Mouse (Mus musculus) liver, embryonic 14.5 days (tissue): ENCODE results near the gene Tmprss11d.

ENCODE experiments used
- CTCF ChIP-seq: IDR thresholded peaks from 2 replicates; pipeline ENCODE4 v1.5.1; 2016; ENCODE audit warnings: antibody characterized with exemption, low read depth, control low read depth
- EP300 ChIP-seq: IDR thresholded peaks from 2 replicates; pipeline ENCODE4 v1.6.1; 2016; ENCODE audit warnings: antibody characterized with exemption, low read depth

DNA sequence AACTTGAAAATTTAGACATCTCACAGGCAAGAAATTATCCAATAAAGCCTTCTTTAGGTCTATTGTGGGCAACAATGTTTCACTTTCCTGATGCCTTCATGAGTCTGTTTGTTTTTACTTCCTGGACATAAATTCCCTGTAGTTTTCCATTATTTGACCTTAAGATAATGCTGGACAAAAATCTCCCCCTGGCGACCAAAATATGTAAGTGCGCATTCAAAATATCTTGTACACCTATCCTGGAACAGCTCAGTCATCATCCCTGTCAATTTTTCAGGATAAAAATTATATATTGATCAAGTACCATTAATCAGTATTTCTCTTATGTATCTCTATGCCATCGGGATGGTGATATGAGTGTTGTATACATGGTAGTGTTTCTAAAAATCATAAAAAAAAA is 37.6 kb upstream of the Tmprss11d start:
- peak; percentile 23; the same call in 1 of the 2 replicates for TF ChIP-seq CTCF
- no peak for TF ChIP-seq EP300
